15 mouse cellular contexts compared by ENCODE assay signal in the genomic region with DNA sequence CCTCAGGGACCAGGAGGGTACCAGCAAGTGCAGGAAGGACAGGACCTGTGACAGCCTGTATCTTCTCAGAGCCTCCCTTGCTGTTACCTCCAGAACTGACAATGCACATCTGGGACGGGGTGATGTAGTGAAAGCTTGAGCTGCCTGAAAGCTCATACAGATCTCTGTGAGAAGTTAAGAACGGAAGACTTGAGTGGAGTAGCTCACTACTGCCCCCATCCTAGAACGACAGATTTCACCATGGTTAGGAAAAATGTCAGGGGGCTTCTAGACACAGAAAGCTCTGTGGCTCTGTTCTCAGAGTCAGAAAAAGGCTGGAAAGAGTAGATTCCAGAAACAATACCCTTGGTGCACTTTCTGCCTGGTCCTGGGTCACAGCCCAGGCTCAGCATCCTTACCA.
DNase-seq lines count a peak whose midpoint lies in the region; ATAC-seq lines count a peak whose summit lies in the region.
"Had no signal": no experiment of that assay in that cellular context is flagged by ENCODE, and none has a peak within 500 bp of the region (broad histone marks: within the 10 kb centered on the region; RNA-seq: fewer than 3 reads in every experiment).

No protein-coding gene starts in this region.

- no peak overlapping the region for H3K9ac ChIP-seq in hindbrain, embryonic 11.5 days (ENCODE audit: low read depth, low read length)
- H3K9ac ChIP-seq in hindbrain, embryonic 13.5 days = no peak overlapping the region
- H3K9ac ChIP-seq in midbrain, embryonic 14.5 days (replicated peaks; ENCODE audit: low read length) = no peak overlapping the region
- H3K9ac ChIP-seq: heart, embryonic 13.5 days; neural tube, embryonic 13.5 days had no signal

- WGBS in hindbrain, embryonic 11.5 days = 9% methylated on average over 3 of the region's 3 CpGs
- WGBS in hindbrain, embryonic 13.5 days = 10% methylated on average over 3 of the region's 3 CpGs
- 9% methylated on average over 3 of the region's 3 CpGs for WGBS in midbrain, embryonic 14.5 days
- 19% methylated on average over 3 of the region's 3 CpGs for WGBS in midbrain, embryonic 10.5 days

- 0 out of 2 replicates have a peak, but pooled peaks cover 2% of the 10 kb centered on the region for H3K4me1 ChIP-seq in hindbrain, embryonic 11.5 days (replicated peaks; ENCODE audit: control insufficient read depth, insufficient read depth, low read length)
- peaks cover 16% of the 10 kb centered on the region for H3K4me1 ChIP-seq in hindbrain, embryonic 13.5 days (replicated peaks)
- no peaks in the 10 kb centered on the region; the same call in 1 of the 2 replicates for H3K4me1 ChIP-seq in midbrain, embryonic 14.5 days (ENCODE audit: control insufficient read depth, insufficient read depth, low read length)
- H3K4me1 ChIP-seq in midbrain, embryonic 10.5 days = peaks cover 8% of the 10 kb centered on the region

- no peak for ATAC-seq in hindbrain, embryonic 11.5 days (ENCODE audit: low FRiP score)
- ATAC-seq in hindbrain, embryonic 13.5 days (ENCODE audit: low FRiP score) = no peak
- no peak for ATAC-seq in midbrain, embryonic 14.5 days (ENCODE audit: low FRiP score, low TSS enrichment)
- ATAC-seq: hindbrain, embryonic 16.5 days had no signal

- H3K4me3 ChIP-seq in hindbrain, embryonic 11.5 days (ENCODE audit: low read depth, low read length) = no peak overlapping the region
- H3K4me3 ChIP-seq in hindbrain, embryonic 13.5 days = no peak overlapping the region
- H3K4me3 ChIP-seq in midbrain, embryonic 14.5 days (replicated peaks; ENCODE audit: low read depth, low read length) = no peak overlapping the region
- H3K4me3 ChIP-seq in midbrain, embryonic 10.5 days = no peak overlapping the region
- H3K4me3 ChIP-seq: heart, embryonic 13.5 days; limb, embryonic 10.5 days; neural tube, embryonic 13.5 days had no signal

- H3K9me3 ChIP-seq in hindbrain, embryonic 11.5 days (ENCODE audit: control insufficient read depth, low read length) = no peaks in the 10 kb centered on the region
- H3K9me3 ChIP-seq in hindbrain, embryonic 13.5 days = no peaks in the 10 kb centered on the region
- no peaks in the 10 kb centered on the region for H3K9me3 ChIP-seq in midbrain, embryonic 14.5 days (ENCODE audit: control insufficient read depth, low read length)
- no peaks in the 10 kb centered on the region for H3K9me3 ChIP-seq in midbrain, embryonic 10.5 days (replicated peaks)
- H3K9me3 ChIP-seq: heart, embryonic 13.5 days; limb, embryonic 10.5 days; neural tube, embryonic 13.5 days had no signal

- no peaks in the 10 kb centered on the region for H3K36me3 ChIP-seq in hindbrain, embryonic 11.5 days (ENCODE audit: control insufficient read depth, insufficient read depth, low read length)
- H3K36me3 ChIP-seq in hindbrain, embryonic 13.5 days = no peaks in the 10 kb centered on the region
- H3K36me3 ChIP-seq in midbrain, embryonic 14.5 days (ENCODE audit: control insufficient read depth, insufficient read depth, low read length) = no peaks in the 10 kb centered on the region
- no peaks in the 10 kb centered on the region for H3K36me3 ChIP-seq in midbrain, embryonic 10.5 days
- H3K36me3 ChIP-seq: heart, embryonic 13.5 days; limb, embryonic 10.5 days; neural tube, embryonic 13.5 days had no signal

- H3K27me3 ChIP-seq in hindbrain, embryonic 11.5 days (ENCODE audit: control insufficient read depth, insufficient read depth, low read length) = peaks cover 9% of the 10 kb centered on the region
- H3K27me3 ChIP-seq in hindbrain, embryonic 13.5 days = peaks cover 51% of the 10 kb centered on the region
- peaks cover 12% of the 10 kb centered on the region; the same call in 1 of the 2 replicates for H3K27me3 ChIP-seq in midbrain, embryonic 14.5 days (ENCODE audit: control insufficient read depth, insufficient read depth, low read length)
- peaks cover 77% of the 10 kb centered on the region for H3K27me3 ChIP-seq in midbrain, embryonic 10.5 days (ENCODE audit: low read depth, poor library complexity, severe bottlenecking)

- H3K4me2 ChIP-seq in hindbrain, embryonic 11.5 days (replicated peaks; ENCODE audit: low read depth, low read length) = no peak overlapping the region
- H3K4me2 ChIP-seq in hindbrain, embryonic 13.5 days = no peak overlapping the region
- no peak overlapping the region for H3K4me2 ChIP-seq in midbrain, embryonic 14.5 days (ENCODE audit: low read length)
- H3K4me2 ChIP-seq: heart, embryonic 13.5 days; neural tube, embryonic 13.5 days had no signal

- H3K27ac ChIP-seq in hindbrain, embryonic 11.5 days (ENCODE audit: low read depth, low read length) = no peak overlapping the region
- H3K27ac ChIP-seq in hindbrain, embryonic 13.5 days = no peak overlapping the region
- H3K27ac ChIP-seq in midbrain, embryonic 14.5 days (replicated peaks; ENCODE audit: low read depth, low read length) = no peak overlapping the region
- H3K27ac ChIP-seq in midbrain, embryonic 10.5 days (replicated peaks) = no peak overlapping the region
- H3K27ac ChIP-seq: heart, embryonic 13.5 days; limb, embryonic 10.5 days; neural tube, embryonic 13.5 days had no signal

- DNase-seq in cerebellum, postnatal 10 days = peak; percentile 39 to 59
- no peak for DNase-seq in cerebellum, adult 11 months
- peak; percentile 22 for DNase-seq in hindbrain, embryonic 11.5 days (ENCODE audit: low spot score)
- peak; percentile 67 for DNase-seq in midbrain, embryonic 14.5 days
- DNase-seq in midbrain, embryonic 10.5 days (ENCODE audit: low spot score) = no peak
- DNase-seq in thymus, postnatal 25 days = peak; percentile 17
- DNase-seq in adrenal gland, adult 2 months = no peak
- DNase-seq: gastrocnemius, postnatal 25 days; kidney, postnatal 10 days; lung, adult 2 months had no signal

Comparison
In these comparisons a context has a peak if more than half of its experiments do, and no peak if none do; other contexts are left out.
1. DNase-seq: peak in cerebellum, postnatal 10 days (2 of 2), hindbrain, embryonic 11.5 days (single experiment), midbrain, embryonic 14.5 days (single experiment) and thymus, postnatal 25 days (single experiment); none in cerebellum, adult 11 months (single experiment), midbrain, embryonic 10.5 days (single experiment) and adrenal gland, adult 2 months (single experiment).